Mouse (Mus musculus) gastrocnemius, postnatal 25 days (tissue): ENCODE measurements at regions not wholly inside any gene's neighbourhood (a gene's known extent, or its start where the extent isn't known, plus 50 kb on each side); places are given as distances from the start of the nearest gene placed in this dataset.
"Not testable (repeated sequence)": the region's sequence is repeated elsewhere in the genome, so short reads cannot be mapped to it uniquely, and the experiment has no call there.

Source experiments
- DNase-seq: peaks from one replicate; pipeline ENCODE4 v3.0.0; 2022

DNA sequence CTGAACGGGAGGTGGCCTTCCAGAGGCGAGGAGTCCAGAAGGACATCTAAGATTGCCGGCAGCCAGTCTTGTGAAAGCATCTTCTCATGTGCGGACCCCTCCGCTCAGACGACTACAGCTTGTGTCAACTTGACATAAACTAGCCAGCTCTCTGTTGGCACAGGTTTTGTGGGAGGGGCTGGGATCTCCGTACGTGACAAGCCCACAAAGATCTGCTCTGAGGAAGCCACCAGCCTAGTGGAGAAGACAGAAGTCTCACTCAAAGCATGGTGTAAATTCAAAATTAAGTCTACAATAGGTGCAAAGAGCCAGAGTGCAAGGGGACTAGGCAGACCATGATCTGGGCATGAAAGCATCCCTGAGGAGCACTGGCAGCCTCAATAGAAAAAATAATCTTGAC is 128.4 kb upstream of the Slc38a2 start:
- no peak for DNase-seq

DNA sequence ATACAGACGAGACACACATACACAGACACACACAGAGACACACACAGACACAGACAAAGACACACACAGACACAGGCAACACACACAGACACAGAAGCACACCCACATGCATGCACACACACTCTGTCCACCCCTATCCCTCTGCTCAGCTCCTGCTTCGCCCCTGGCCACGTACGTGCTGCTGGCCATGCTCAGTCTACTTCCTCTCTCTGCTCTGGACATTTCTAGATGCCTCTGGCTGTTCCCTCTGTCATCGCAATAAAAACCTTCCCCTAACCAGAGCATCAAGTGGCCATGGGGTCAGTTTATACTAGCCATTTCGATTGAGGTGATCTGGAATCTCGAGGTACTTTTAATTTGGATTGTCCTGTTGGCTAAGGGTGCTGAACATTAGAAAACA is 118.9 kb upstream of the Slc38a2 start:
- DNase-seq = no peak

DNA sequence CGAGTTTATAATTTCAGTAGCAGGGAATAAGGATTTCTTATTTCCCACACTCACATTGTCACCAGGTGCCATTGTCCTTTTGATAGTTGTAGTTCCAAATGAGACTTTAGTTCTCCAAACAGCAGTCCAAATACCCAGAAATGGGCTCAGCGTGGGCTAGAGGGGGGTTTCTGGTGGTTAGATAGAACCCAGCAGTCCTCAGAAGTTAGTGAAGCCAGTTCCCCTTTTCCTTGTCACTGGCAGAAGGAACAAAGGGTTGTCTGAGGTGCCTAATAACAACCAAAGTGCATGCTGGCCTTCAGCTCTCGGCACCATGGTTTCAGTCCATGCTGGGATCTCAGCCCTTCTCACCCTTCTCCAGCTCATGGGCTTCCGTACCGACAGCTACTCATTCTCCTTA is 118.1 kb upstream of the Slc38a2 start:
- DNase-seq = no peak

DNA sequence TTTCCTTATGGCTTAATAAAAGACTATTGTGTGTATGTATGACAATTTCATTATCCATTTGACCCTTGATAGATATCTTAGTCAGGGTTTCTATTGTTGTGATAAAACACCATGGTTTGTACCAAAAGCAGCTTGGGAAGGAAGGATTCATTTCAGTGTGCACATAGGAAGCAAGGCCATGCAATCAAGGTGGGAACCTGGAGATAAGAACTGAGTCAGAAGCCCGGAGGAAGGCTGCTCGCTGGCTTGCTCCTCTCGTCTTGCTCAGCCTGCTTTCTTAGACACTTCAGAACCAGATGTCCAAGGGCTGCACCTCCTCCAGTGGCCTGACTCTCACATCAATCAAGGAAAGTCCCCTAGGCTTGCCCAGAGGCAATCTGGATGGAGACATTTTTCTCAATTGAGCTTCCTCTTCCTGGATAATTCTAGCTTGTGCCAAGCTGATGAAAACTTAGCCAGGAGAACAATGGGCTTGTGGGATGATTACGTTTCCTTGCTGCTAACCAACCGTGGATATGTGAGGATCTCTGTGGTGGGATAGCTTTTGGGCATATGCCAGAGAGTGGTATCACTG is 117.6 kb upstream of the Slc38a2 start:
- DNase-seq = no peak

DNA sequence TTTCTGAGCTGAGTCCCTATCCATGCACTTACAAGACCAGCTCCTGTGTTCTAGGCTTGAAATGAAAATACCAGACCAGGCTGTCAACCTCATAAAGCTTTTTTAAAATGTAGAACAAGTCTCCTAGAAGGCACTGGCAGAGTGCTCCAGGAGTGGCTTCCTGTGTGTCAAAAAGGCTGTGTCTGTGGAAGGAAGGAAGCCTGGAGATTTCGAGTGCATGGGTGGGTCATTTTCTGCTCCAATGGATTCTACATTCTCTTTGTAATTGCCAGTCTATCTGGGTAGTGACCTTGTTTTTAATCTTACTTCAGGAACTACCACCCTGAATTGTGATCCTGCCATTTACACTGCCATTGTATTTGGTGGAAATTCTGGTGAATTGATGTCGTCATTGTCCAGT is 113.9 kb upstream of the Slc38a2 start:
- no peak for DNase-seq

DNA sequence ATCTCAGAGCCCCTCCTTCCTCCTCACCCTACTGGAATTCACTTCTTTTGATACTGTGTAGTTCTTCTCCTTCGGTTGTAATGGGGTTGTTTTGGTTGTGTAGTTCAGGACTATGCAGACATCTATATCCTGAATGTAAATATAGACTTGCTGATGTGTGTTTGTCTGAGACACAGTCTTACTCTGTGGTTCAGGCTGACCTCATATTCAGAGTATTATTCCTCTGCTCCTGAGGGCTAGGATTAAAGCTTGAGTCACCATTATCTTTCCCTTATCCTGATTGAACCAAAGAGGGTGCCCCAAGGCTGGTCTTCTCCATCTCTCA is 103.2 kb upstream of the Slc38a2 start:
- no peak for DNase-seq

DNA sequence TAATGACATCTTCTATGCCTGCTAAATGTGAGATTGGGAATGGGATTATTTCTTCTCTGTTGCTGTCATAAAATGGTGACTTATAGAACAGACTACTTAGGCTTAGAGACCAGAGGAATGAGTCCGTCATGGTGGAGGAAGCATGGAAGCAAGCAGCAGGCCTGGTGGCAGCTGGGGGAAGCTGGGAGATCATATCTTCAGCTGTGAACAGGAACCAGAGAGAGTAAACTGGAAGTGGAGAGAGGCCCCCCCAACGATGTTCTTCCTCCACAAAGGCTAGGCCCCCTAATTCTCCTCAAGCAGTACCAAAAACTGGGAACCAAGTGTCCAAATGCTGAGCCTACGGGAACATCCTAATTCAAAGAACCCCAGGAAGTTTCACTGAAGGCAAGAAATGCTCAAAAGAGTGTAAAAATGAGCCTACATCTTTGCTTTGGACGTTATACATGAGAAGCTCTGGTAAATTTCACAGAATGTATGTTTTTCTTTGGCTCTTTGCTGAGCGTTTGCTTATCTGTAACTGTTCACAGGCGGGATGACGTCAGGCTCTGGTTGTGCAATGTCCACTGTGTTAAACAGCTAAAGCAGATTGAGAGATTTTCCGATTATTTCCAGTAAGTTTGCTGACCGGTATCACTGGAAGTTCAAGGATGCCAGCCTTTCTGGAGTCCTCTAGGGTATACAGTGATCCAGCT is 102.7 kb upstream of the Slc38a2 start:
- no peak for DNase-seq

DNA sequence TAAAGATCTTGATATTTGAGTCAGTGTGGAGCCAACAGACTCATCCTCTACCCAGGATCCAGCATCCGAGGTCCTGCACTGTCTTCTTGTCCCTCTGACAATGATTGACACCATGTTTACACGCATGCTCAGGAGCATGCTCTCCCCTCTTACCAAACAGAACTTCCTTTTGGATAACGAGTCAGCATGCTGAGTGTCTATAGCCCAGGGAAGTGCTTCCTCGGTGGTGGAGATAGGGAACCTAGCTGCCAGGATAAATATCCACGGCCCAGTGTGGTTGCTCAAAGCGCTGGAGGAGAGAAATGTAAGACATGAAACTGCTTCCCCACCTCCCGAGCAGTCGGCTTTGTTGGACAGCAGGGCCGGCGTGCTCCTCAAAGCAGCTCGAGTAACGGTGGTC is 99.7 kb upstream of the Slc38a2 start:
- DNase-seq = no peak

DNA sequence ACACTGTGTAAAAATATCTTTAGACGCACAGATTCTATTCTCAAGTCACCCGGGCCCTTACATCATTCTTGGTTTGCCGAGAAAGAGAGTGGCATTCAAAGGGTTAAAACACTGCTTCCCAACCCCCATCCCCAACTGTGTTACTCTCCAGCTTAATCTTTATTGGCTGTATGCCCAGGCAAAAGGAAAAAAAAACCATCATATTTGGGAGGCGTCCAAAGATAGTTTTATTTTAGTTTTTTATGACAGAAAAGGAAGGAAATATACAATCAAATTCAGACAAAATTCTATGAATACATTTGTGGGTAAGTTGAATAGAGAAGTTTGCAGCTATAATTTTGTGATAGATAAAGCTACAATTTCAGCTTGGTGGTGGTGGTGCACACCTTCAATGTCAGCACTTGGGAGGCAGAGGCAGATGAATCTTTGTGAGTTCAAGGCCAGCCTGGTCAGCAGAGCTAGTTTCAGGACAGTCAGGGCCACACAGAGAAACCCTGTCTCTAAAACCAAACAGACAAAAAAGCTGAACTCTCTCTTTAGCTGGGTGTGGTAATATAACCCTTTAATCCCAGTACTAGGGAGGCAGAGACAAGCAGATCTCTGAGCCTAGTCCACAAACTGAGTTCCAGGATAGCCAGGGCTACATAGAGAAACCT is 98.2 kb upstream of the Slc38a2 start:
- no peak for DNase-seq

DNA sequence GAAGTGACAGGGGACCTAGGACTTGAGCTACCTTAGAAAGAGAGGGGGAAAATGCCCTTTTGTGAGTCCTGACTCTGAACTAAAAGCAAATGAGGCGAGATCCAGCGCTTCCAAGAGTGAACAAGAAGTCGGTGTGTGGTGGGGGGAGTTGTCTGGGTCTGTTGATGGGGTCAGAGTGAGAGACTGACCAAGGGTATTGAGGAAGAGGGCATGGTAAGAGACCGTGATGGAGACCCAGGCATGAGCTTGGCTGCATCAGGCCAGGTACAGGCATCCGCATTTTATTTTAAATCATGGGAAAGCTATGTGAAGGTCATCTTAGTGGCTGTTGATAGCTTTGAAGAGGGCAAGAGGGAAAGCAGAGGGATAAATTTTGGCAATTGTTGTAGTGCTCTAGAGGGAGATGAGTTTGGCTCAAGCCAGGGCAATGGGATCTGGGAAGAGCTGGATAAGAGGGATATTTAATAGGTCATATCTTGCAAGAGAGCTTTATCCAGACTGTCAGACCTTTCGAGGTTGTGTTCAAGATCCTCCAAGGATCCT is 94.7 kb upstream of the Slc38a2 start:
- DNase-seq = no peak

DNA sequence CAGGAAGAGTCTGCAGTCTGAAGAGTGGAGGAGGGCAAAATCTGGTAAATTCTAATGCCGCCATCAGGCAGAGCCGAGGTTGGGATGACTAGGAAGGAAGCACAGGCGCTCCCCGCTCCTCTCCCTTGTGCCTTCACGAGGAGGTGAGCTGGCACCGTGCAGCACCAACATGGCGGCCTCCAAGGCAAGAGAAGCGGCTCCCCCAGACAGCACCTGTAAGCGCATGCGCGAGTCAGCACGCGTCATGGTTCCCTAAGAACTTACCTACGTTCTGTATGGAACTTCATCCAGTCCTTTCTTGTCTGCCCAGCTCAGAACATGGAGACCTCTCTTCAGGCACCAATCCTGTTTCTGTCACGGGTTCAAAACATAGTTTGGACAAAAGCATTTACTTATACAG is 93.7 kb upstream of the Slc38a2 start:
- no peak for DNase-seq

DNA sequence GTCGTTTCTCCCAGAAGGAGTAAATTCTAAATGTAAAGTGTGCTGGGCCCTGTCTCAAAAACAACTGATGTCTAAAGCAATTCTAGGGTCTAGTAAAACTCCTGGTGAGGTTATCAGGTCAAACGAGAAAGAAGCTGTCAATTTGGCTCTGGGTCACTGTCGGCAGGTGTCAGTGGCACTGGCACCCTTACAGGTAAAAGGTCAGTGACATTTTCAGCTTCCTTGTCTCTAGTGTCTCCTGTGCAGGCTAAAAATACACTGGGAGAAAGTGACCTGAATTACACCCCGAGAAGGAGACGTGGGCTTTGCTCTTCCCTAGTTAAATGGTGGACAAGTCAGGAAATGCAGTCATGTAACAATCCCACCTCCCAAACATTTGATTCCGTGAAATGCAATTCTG is 91.8 kb upstream of the Slc38a2 start:
- DNase-seq = no peak

DNA sequence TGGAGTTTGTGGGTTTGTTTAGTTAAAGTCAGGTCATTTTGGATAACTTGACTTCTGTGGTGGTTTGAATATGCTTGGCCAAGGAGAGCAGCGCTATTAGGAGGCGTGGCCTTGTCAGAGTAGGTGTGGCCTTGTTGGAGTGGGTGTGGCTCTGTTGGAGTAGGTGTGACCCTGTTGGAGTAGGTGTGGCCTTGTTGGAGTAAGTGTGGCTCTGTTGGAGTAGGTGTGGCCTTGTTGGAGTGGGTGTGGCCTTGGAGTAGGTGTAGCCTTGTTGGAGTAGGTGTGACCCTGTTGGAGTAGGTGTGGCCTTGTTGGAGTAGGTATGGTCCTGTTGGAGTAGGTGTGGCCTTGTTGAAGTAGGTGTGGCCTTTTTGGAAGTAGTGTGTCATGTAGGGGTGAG is 88.4 kb upstream of the Slc38a2 start:
- DNase-seq = not testable (repeated sequence)

DNA sequence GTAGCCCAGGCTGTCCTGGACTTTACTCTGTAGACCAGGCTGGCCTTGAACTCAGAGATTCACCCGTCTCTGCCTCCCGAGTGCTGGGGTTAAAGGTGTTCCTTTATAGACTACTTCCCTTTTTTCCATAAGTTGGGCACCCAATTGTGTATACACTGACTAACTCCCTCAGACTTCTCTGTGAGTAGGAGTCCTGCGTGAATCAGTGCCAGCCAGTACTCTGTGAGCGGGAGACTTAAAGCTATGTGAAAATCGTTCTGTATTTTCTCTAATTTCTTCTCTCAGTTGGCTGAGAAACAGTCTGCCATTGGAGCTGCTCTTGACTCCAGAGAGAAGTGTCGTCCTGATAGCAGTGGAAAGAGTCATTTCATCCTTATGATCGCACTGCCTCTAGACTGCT is 85.0 kb upstream of the Slc38a2 start:
- DNase-seq = no peak

DNA sequence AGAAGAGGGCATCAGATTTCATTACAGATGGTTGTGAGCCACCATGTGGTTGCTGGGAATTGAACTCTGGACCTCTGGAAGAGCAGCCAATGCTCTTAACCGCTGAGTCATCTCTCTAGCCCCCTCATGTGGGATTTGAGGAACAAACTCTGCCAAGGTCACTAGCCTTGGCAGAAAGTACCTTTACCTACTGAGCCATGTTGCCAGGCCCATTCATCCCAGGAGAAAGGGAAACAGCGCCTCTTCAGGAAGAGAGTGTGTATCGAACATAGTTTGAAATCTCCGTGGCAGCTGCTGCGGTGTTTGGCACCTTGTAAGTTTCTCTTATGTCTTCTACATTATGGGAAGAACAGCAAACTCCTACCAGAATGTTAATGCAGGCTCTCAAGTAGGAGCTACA is 82.0 kb upstream of the Slc38a2 start:
- no peak for DNase-seq

DNA sequence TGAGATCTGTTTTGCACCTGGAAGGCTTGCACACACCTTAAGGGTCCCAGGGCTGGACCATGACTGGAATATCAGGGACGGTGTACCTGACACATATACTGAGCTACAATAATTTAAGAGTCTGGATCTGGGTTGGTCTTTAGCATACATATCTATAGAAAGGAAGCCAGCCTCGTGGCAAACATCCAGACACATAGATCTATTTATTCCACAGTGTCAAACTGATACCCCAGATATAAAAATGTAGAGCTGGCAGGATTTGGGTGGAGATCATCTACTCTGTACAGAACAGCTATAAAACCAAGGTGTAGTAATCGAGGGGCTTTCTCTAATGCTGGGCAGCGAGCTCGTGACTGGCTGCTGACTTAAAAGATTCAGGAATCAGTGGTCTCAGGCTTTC is 81.1 kb upstream of the Slc38a2 start:
- no peak for DNase-seq

DNA sequence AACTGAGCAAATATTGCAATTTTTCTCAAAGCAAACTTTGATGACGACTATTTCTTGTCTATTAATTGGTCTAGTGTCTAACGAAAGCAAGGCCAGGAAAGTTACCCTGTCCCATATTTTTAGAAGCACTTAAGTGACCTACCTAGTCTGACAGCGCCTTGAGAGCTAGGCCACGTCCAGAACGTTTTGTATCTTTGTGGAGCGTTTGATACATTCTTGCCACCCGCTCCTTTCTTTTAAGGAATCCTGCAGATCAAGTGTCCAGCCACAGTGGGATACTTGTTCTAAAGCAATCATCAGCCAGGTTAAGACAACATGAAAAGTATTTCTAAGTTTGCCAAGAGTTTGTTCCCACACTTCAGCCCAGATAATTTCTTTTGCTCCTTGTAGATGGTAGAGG is 79.8 kb upstream of the Slc38a2 start:
- no peak for DNase-seq

DNA sequence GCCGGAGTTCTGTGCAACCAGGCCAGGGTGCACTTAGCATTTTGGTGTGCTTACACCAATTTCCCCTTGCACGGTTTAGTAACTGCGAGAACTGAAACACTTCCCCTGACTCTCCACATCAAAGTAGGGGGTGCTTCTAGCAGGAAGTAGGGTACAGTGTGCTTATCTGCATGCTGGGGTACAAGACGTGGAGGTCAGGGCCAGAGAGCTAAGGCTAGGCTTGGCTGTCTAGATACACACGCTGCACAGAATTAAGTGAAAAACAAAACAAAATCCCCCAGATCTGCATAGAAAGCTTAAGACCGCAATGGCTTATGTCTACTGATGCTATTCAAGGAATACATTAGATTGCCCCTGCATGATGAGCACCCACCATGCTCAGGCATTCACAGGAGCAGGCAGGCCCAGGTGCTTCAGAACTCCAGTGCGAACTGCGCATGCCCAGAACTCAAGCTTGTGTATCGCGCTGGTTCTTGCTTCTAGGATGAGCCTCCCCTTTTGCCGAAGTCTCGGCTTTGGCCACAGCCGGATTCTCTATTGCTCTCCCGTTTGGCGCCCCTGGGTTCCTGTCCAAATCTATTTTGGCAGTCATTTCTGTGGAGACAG is 78.9 kb upstream of the Slc38a2 start:
- DNase-seq = peak; percentile 48

DNA sequence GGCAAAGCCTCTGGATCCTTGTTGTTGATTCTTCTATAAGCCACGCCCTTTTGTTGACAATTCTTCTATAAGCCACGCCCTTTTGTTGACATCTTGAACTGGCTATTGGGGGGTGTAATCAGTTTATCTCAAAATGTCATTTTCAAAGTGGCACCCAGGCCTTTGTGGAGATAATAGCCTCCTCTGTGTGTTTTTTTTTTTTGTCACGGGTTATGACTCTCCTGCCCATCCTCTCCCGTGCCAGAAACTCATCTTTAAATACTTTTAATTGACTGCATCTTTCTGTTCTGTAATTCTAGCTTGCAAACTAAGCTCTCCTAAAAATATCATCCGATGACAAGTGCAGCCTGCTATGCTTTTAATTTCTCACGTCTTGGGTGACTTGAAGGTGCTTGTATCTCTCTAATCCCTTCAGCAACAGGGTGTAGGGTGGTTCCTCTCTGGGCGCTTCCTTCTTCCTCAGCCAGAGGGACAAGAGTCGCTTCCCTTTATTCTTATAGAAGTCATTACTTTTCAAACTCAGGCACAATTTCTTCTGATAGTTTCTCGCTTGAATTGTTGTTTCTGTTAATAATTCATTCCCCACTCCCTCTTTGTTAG is 77.0 kb upstream of the Slc38a2 start:
- no peak for DNase-seq

DNA sequence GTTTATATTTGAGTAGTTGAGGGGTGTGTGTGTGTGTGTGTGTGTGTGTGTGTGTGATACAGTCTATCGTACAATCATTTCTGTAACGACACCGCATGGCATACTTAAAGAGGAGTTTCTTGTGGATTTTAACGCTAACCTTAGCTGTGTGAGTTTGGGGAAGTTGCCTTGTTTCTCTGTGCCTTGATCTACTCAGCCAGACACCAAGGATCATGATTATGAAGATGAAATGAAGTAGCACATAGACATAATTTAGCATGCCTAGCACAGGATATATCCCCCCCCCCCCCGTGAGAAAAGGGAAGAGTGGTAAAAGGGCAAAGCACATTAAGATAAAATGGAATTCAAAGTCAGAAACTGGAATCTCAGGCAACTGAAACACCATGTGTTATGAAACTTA is 75.6 kb upstream of the Slc38a2 start:
- no peak for DNase-seq

DNA sequence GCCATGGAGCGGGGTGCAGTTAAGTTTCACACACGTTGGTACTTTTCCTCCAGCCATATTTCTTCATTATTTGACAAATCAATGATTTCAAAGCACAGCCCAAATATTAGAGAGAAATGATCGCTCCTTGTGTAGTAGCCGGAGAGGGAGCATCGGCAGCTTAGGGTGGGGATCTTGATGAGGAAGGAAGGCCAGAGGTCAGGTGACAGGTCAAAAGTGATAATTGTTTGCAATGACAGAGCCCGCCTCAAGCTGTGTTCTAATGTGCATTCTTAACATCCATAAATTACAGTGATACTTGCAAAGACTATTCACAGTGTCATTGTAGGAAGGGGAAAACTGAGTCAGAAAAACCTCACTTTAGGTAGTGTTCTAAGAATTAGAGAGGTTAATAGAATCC is 75.1 kb upstream of the Slc38a2 start:
- no peak for DNase-seq

DNA sequence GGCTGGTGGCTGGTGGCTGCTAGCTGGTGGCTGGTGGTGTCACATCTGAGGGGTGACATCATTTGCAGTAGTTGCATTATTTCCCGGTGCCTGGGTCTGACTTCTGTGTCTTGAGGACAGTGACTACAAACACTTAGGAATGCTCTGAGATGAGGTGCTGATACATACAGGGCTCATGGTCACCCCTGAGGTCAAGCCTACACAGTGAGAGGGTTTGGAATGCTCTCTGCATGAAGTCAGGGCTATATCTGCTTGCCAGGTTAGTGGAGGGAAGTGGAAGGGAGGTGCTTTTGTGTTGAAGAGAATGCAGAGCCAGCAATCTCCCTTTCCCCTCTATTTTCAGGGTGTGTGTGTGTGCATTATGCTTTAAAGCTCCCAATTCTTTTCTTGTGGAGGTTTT is 74.1 kb upstream of the Slc38a2 start:
- no peak for DNase-seq

DNA sequence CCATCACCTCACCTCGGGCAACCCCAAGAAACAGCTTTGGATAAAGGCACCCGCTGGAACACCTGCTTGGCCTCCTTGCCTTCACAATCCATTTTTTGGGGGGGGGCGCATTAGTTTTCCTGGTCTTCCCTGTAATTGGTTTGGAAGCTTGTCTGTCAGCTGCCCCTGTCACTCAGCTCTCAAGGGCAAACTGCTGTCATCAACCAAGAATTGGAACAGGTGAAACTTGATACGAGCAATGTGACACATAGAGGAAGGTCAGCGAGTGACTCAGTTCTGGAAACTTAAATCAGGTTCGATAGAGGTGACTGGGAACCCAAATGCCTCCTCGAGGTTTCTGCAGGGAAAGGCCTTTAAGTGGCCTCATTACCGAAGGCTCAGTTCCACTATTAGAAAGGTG is 73.2 kb upstream of the Slc38a2 start:
- DNase-seq = peak; percentile 61
